Mouse (Mus musculus) embryonic facial prominence, embryonic 14.5 days (tissue): Measurements from ENCODE around the gene Nomo1. TPM values are rescaled to one million over a fixed set of nuclear protein-coding genes. Genes with fewer than 3 reads are reported as not detected.

Source experiments
- ATAC-seq: fragments of 200-750 bp; cut with Nextera tagmentation; 2 replicates; pipeline ENCODE4 v1.8.0; 2017; ENCODE audit warnings: low read depth, moderate number of reproducible peaks, moderate TSS enrichment
- DNase-seq: peaks from one replicate; pipeline ENCODE4 v3.0.0-alpha.2; 2015; ENCODE audit warnings: low spot score
- H3K27ac ChIP-seq: fragments of 300-500 bp; sonication (generic); replicated peaks from 2 replicates; pipeline ENCODE4 v1.5.1; 2014; ENCODE audit warnings: low read depth, mild to moderate bottlenecking, low read length, moderate library complexity
- H3K27me3 ChIP-seq: fragments of 300-500 bp; sonication (generic); replicated peaks from 2 replicates; pipeline ENCODE4 v1.6.1; 2014; ENCODE audit warnings: low read length; ENCODE audit not compliant: control insufficient read depth, insufficient read depth
- H3K36me3 ChIP-seq: fragments of 300-500 bp; sonication (generic); 2 replicates; pipeline ENCODE4 v1.6.1; 2014; ENCODE audit warnings: low read length, mixed read lengths; ENCODE audit not compliant: control insufficient read depth, insufficient read depth
- H3K4me1 ChIP-seq: fragments of 300-500 bp; sonication (generic); 2 replicates; pipeline ENCODE4 v1.6.1; 2014; ENCODE audit warnings: antibody characterized with exemption, low read length; ENCODE audit not compliant: control insufficient read depth, insufficient read depth
- H3K4me2 ChIP-seq: fragments of 300-500 bp; sonication (generic); 2 replicates; pipeline ENCODE4 v1.6.1; 2014; ENCODE audit warnings: low read depth, mild to moderate bottlenecking, low read length, moderate library complexity, mixed read lengths
- H3K4me3 ChIP-seq: fragments of 300-500 bp; sonication (generic); 2 replicates; pipeline ENCODE4 v1.5.1; 2014; ENCODE audit warnings: low read depth, mild to moderate bottlenecking, low read length
- H3K9ac ChIP-seq: fragments of 300-500 bp; sonication (generic); 2 replicates; pipeline ENCODE4 v1.6.1; 2014; ENCODE audit warnings: low read depth, mild to moderate bottlenecking, low read length, moderate library complexity, mixed read lengths
- H3K9me3 ChIP-seq: fragments of 300-500 bp; sonication (generic); 2 replicates; pipeline ENCODE4 v1.6.1; 2016; ENCODE audit warnings: low read length; ENCODE audit not compliant: control insufficient read depth
- WGBS: fragments of 180-500 bp; shearing (Covaris S2); extraction: QIAGEN DNeasy Blood & Tissue Kit; methylation state at CpG from one replicate; pipeline ENCODE4 v1.1.7; 2014; 5-methylcytosine and 5-hydroxymethylcytosine counted together
- polyA plus RNA-seq: library from polyadenylated mRNA; unstranded; fragments of >200 nt; fragmentation: Nextera tagmentation; extraction: Ambion mirVana; gene quantifications from 2 replicates; pipeline ENCODE4 v1.2.1, GENCODE M21; 2014

Gene Nomo1
- polyA plus RNA-seq, 1 experiment from 2014 or later: 25.7 TPM

DNA sequence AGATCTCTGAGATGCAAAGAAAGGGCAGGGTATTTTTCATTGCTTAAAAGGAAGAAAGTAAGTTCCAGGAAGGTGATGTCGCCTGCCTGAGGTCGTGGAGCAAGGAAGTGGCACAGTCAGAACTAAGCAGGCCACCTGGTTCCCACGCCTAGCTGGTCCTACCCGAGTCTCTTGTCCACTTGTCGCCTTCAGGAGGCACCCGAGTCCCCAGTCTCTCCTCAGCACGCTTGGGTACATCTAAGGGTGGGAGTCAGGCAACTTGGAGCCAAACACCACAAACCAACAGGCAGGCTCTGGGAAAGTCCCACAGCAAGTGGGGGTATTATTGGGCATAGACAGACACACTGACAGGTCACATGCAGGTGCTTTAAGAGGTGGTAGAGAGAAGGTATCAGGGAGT lies 97.2 kb downstream of the Nomo1 start:
- WGBS: 69% methylated on average over 7 of the region's 7 CpGs
- Histone ChIP-seq H3K4me2 (no peak overlapping the region), H3K4me3 (no peak overlapping the region), H3K4me1 (0 out of 2 replicates have a peak, but pooled peaks cover 4% of the 10 kb centered on the region), H3K27ac (no peak overlapping the region), H3K27me3 (no peaks in the 10 kb centered on the region), H3K9ac (no peak overlapping the region), H3K9me3 (no peaks in the 10 kb centered on the region), H3K36me3 (no peaks in the 10 kb centered on the region)
- ATAC-seq (no peak), DNase-seq (no peak)

DNA sequence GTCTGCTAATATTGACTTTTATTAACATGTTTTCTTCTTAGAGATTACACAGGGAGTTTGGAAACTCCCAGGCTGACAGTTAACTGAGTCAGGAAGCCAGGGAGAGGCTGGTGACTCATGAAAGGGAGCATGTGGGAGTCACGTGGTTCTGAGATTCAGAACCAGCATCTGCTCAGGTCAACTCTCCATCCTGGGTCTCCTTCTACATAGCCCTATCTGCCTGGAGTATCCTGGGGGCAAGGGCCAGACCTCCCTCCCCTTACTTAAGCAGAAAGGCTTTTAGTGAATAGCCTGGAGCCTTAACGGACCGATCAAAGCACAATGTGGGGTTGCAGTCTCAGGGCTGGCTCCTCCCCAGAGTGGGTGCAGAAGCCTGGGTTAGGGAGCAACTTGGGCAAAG lies 97.8 kb downstream of the Nomo1 start:
- DNase-seq: no peak
- Histone ChIP-seq H3K4me3 (no peak overlapping the region), H3K4me2 (no peak overlapping the region), H3K36me3 (no peaks in the 10 kb centered on the region), H3K9ac (no peak overlapping the region), H3K4me1 (0 out of 2 replicates have a peak, but pooled peaks cover 4% of the 10 kb centered on the region), H3K27ac (no peak overlapping the region), H3K27me3 (no peaks in the 10 kb centered on the region), H3K9me3 (no peaks in the 10 kb centered on the region)
- 12% methylated on average over 3 of the region's 3 CpGs for WGBS
- no peak for ATAC-seq

DNA sequence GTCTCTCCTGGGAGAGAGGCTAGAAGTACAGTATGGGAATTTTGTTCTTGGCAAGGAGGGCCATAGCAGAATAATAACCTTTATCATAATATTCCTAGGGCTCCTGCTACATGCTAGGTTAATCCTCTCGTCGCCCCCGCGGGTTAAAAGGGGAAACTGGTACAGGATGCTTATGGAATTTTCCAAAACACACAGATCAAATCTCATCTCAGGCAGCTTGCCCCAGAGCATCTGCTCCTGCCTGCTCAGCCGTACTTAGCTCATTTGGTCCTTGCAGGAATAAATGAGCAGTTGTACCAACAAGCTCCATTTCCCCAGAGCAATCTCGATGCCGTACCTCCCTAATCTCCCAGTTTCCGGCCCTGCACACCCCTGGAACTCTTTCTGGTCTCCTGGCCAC lies 98.3 kb downstream of the Nomo1 start:
- ATAC-seq: no peak
- H3K4me2 ChIP-seq: no peak overlapping the region
- H3K4me1 ChIP-seq: 0 out of 2 replicates have a peak, but pooled peaks cover 4% of the 10 kb centered on the region
- no peaks in the 10 kb centered on the region for H3K36me3 ChIP-seq
- no peak overlapping the region for H3K9ac ChIP-seq
- H3K4me3 ChIP-seq: no peak overlapping the region
- 52% methylated on average over 8 of the region's 8 CpGs for WGBS
- H3K27ac ChIP-seq: no peak overlapping the region
- no peaks in the 10 kb centered on the region for H3K9me3 ChIP-seq
- DNase-seq: no peak
- no peaks in the 10 kb centered on the region for H3K27me3 ChIP-seq

DNA sequence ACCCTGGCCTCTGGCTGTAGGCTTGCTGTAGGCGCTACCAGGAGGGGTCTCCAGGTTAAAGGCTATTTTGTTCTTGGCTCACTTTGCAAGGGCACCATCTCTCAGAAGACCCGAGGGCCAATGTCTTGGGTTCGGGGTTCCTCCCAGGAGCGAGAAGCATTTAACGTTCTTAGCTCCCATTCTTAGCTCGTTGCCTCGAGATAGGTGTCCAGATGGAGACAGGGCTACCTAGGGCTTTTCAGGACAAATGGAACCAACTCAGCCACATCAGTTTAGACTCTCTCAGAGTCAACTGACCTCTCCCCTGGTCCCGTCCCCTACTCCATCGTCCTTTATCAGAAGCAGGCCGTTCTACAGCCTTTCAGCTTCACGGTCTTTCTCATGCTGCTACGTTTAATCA lies 98.7 kb downstream of the Nomo1 start:
- H3K9me3 ChIP-seq: no peaks in the 10 kb centered on the region
- H3K4me2 ChIP-seq: no peak overlapping the region
- no peaks in the 10 kb centered on the region for H3K36me3 ChIP-seq
- no peak overlapping the region for H3K9ac ChIP-seq
- ATAC-seq (no peak), DNase-seq (no peak)
- H3K27me3 ChIP-seq: no peaks in the 10 kb centered on the region
- 89% methylated on average over 12 of the region's 12 CpGs for WGBS
- 0 out of 2 replicates have a peak, but pooled peaks cover 4% of the 10 kb centered on the region for H3K4me1 ChIP-seq
- H3K27ac ChIP-seq: no peak overlapping the region
- H3K4me3 ChIP-seq: no peak overlapping the region

Other genes with a start within 250 kb of the Nomo1 start
- 0.67 and 1.5 TPM in 2 replicates for gene Lmtk3, start 250.0 kb upstream of the Nomo1 start, polyA plus RNA-seq
- 14.2 and 16.3 TPM in 2 replicates for gene Sult2b1, start 249.0 kb upstream of the Nomo1 start, polyA plus RNA-seq
- gene Cyth2, start 219.1 kb upstream of the Nomo1 start, polyA plus RNA-seq: 96.4 and 106 TPM in 2 replicates
- 1.4 and 2.2 TPM in 2 replicates for gene Kcnj14, start 208.9 kb upstream of the Nomo1 start, polyA plus RNA-seq
- 53.9 and 60.5 TPM in 2 replicates for gene Grwd1, start 202.8 kb upstream of the Nomo1 start, polyA plus RNA-seq
- 147 and 155 TPM in 2 replicates for gene Kdelr1, start 160.9 kb upstream of the Nomo1 start, polyA plus RNA-seq
- 0.63 and 1.0 TPM in 2 replicates for gene Grin2d, start 155.3 kb upstream of the Nomo1 start, polyA plus RNA-seq
- gene Syngr4, start 137.0 kb upstream of the Nomo1 start, polyA plus RNA-seq: 0.68 and 0.87 TPM in 2 replicates
- gene Tmem143, start 136.8 kb upstream of the Nomo1 start, polyA plus RNA-seq: 3.9 and 5.8 TPM in 2 replicates
- gene Emp3, start 112.3 kb upstream of the Nomo1 start, polyA plus RNA-seq: 298 and 316 TPM in 2 replicates
- 3.7 and 5.0 TPM in 2 replicates for gene Ccdc114, start 109.6 kb upstream of the Nomo1 start, polyA plus RNA-seq
- gene Abcc6, start 3.4 kb upstream of the Nomo1 start, polyA plus RNA-seq: 0.39 and 0.64 TPM in 2 replicates
- 0.47 and 0.61 TPM in 2 replicates for gene Kcnj11, start 67.1 kb downstream of the Nomo1 start, polyA plus RNA-seq
- gene Abcc8, start 146.3 kb downstream of the Nomo1 start, polyA plus RNA-seq: 2.8 TPM in 2 replicates
- 0.68 and 1.1 TPM in 2 replicates for gene Ush1c, start 204.8 kb downstream of the Nomo1 start, polyA plus RNA-seq
- gene Otog, start 207.3 kb downstream of the Nomo1 start, polyA plus RNA-seq: 2.3 and 2.4 TPM in 2 replicates